Mouse (Mus musculus) effector memory CD4-positive, alpha-beta T cell, adult 5 months (primary cell): ENCODE results near the gene Nat8f1. TPM values are rescaled to one million over a fixed set of nuclear protein-coding genes. Genes with fewer than 3 reads are reported as not detected.

Experiments
- polyA plus RNA-seq: library from polyadenylated mRNA; unstranded; fragments of 100-300 nt; shearing (Covaris generic); gene quantifications from one replicate; pipeline ENCODE4 v1.2.1, GENCODE M21; 2017

Gene Nat8f1
- polyA plus RNA-seq, result 1.9 TPM

GRCm38 (mm10) chr6:85915539-85916513, at the start of gene Nat8f1:
Gene Nat8f1 (minus strand): TSS chr6:85915687.

GRCm38 (mm10) chr6:85961101-85962091, 45.9 kb upstream of the Nat8f1 start, which contains the start of gene Dusp11:
Gene Dusp11 (minus strand): TSS chr6:85961667.

GRCm38 (mm10) chr6:85911587-85911986, 3.9 kb downstream of the Nat8f1 start, which contains the start of gene Tprkb:
Gene Tprkb (plus strand): TSS chr6:85911865.

GRCm38 (mm10) chr6:85904642-85905061, 10.8 kb downstream of the Nat8f1 start, which contains the start of gene Nat8f4:
Gene Nat8f4 (minus strand): TSS chr6:85904884.

GRCm38 (mm10) chr6:85869006-85869405, 46.5 kb downstream of the Nat8f1 start, which contains the start of gene Nat8f2:
Gene Nat8f2 (minus strand): TSS chr6:85869158.

Other genes starting within 250 kb of the Nat8f1 start
- not detected for gene Nat8f7, start 202.5 kb downstream of the Nat8f1 start, polyA plus RNA-seq
- not detected for gene Nat8f3, start 149.9 kb downstream of the Nat8f1 start, polyA plus RNA-seq
- not detected for gene Nat8f6, start 94.7 kb downstream of the Nat8f1 start, polyA plus RNA-seq
- gene Nat8f5, start 94.7 kb downstream of the Nat8f1 start, polyA plus RNA-seq, result not detected
- gene Nat8, start 83.6 kb downstream of the Nat8f1 start, polyA plus RNA-seq, result not detected
- gene Nat8f2, start 46.5 kb downstream of the Nat8f1 start, polyA plus RNA-seq, result not detected
- 1.9 TPM for gene Nat8f4, start 10.8 kb downstream of the Nat8f1 start, polyA plus RNA-seq
- gene Tprkb, start 3.8 kb downstream of the Nat8f1 start, polyA plus RNA-seq, result 18.3 TPM
- gene Dusp11, start 46.0 kb upstream of the Nat8f1 start, polyA plus RNA-seq, result 215 TPM
- not detected for gene Figla, start 100.5 kb upstream of the Nat8f1 start, polyA plus RNA-seq
- gene Add2, start 113.0 kb upstream of the Nat8f1 start, polyA plus RNA-seq, result not detected